Mouse (Mus musculus) neural tube, postnatal 0 days (tissue): Measurements from ENCODE around the gene Echdc3. TPM values are rescaled to one million over a fixed set of nuclear protein-coding genes. Genes with fewer than 3 reads are reported as not detected.

ENCODE experiments used
- polyA plus RNA-seq: library from polyadenylated mRNA; unstranded; fragments of >200 nt; fragmentation: Nextera tagmentation; extraction: Ambion mirVana; gene quantifications from 2 replicates; pipeline ENCODE4 v1.2.1, GENCODE M21; 2015

The Echdc3 gene
- 1.3 and 2.1 TPM in 2 replicates for polyA plus RNA-seq

DNA sequence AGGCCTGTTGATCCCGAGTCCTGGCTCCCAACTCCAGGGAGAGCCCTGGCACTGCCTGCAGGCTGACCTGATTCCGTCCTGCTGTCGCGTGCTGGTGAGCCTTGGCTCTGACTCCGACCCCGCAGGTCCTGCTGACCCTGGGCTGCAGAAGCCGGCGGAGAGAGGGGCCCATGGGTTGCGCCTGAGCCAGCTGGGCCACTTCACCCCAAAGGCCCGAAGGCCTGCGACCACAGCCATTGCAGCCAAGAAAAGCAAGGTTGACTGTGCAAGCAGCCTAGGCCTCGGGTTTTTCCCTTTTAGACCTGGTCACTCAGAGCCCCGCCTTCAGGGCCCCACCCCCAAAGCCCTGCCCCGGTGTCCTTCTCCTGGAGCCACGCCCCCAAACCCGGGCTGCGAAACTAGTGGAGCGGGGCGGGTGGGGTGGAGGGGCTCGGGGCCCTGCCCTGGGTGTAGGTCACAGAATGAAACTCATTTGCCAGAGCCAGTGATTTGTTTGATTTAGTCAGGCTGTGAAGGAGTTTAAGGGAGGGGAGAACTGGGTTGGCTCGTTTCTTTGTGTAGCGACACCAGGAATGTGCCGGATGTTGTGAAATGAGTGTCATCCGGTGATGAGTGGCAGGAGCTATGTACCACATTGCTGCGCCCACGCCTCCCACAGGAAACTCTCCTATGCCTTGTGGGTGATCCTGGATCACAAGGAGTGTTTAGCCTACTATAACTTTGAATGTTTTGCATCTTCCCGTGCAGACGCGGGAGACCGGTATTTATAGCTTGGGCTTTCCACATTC, at the start of gene Echdc3:
Gene Echdc3, minus strand, starts transcription at position 310 of the 788 bp plus-strand sequence.

Other genes with a start within 250 kb of the Echdc3 start
- gene Proser2, start 82.8 kb downstream of the Echdc3 start, polyA plus RNA-seq = 24.5 and 26.0 TPM in 2 replicates
- 7.2 and 8.3 TPM in 2 replicates for gene Usp6nl, start 109.6 kb upstream of the Echdc3 start, polyA plus RNA-seq